Mouse (Mus musculus) small intestine, adult 2 months (tissue): Measurements from ENCODE around the gene Olfr319.

Experiments used
- CTCF ChIP-seq: fragments of 200-500 bp; IDR thresholded peaks from 2 replicates; pipeline ENCODE4 v1.5.1; 2012; ENCODE audit warnings: low read depth, mild to moderate bottlenecking, control low read depth, inconsistent platforms, low read length, moderate library complexity, mixed read lengths; ENCODE audit not compliant: insufficient replicate concordance, insufficient read length; ENCODE audit errors: extremely low read depth
- POLR2A ChIP-seq: fragments of 200-500 bp; IDR thresholded peaks from 2 replicates; pipeline ENCODE4 v1.6.1; 2012; ENCODE audit warnings: low read depth, mild to moderate bottlenecking, control low read depth, inconsistent platforms, low read length, moderate library complexity

DNA sequence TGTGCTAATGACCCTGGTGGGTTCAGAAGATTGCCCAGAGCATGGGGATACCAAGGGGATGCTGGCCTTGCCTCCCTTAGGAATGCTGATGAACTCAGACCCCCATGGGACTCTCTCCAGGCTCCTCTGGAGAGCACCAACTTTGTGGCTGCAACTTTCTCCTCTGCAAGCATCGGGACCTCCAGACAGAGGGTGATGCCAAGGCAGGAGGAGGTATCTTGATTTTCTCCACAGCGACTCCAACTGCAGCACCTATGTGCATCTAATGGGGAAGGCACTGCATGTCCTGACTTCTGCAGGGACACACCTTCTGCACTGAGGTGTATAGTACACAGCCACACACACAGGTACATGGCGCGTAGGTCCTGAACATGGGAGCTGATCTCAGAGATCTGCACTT, 40.4 kb upstream of the Olfr319 start, which contains the start of gene Olfr322:
- TF ChIP-seq POLR2A = no peak
- no peak for TF ChIP-seq CTCF
